Mouse (Mus musculus) lung, postnatal 0 days (tissue): ENCODE measurements at regions not wholly inside any gene's neighbourhood (a gene's known extent, or its start where the extent isn't known, plus 50 kb on each side); places are given as distances from the start of the nearest gene placed in this dataset.

Experiments
- CTCF ChIP-seq: IDR thresholded peaks from 2 replicates; pipeline ENCODE4 v1.5.1; 2016; ENCODE audit warnings: antibody characterized with exemption, mild to moderate bottlenecking
- EP300 ChIP-seq: IDR thresholded peaks from 2 replicates; pipeline ENCODE4 v1.6.1; 2016; ENCODE audit warnings: antibody characterized with exemption, mild to moderate bottlenecking, control low read depth

- TF ChIP-seq CTCF, result no peak
- TF ChIP-seq EP300, result no peak
These were observed 92.0 kb downstream of the Mat2b start for GRCm38 (mm10) chr11:40603008-40603407.
